Mouse (Mus musculus): ENCODE data around the gene Olfr33. TPM values are rescaled to one million over a fixed set of nuclear protein-coding genes. Genes with fewer than 3 reads are reported as not detected.

The Olfr33 gene
- polyA plus RNA-seq, 1 experiment, result not detected

GRCm38 (mm10) chr7:102665378-102665777 lies 53.5 kb downstream of the Olfr33 start:
- no peaks in the 10 kb centered on the region for H3K79me2 ChIP-seq (ENCODE audit: control insufficient read depth, insufficient read depth)
- H3ac ChIP-seq (ENCODE audit: control insufficient read depth, insufficient read length, low read depth), result no peak overlapping the region
- H3K4me3 ChIP-seq (ENCODE audit: insufficient read depth, poor library complexity, severe bottlenecking), result no peak overlapping the region
- no peaks in the 10 kb centered on the region for H3K79me3 ChIP-seq (ENCODE audit: low read depth)
- H3K27me3 ChIP-seq (ENCODE audit: control insufficient read depth, insufficient read depth, insufficient read length), result no peaks in the 10 kb centered on the region
- no peaks in the 10 kb centered on the region for H3K36me3 ChIP-seq (ENCODE audit: control insufficient read depth, insufficient read depth)
- TF ChIP-seq MYOD1 (IDR thresholded peaks at IDR 0.05; ENCODE audit: control insufficient read depth, insufficient read length, low read depth), result no peak
- no peak for TF ChIP-seq CTCF (IDR thresholded peaks at IDR 0.05; ENCODE audit: control insufficient read depth, insufficient read depth, insufficient read length)
- no peak for TF ChIP-seq CEBPB (IDR thresholded peaks at IDR 0.05; ENCODE audit: low read depth)
- TF ChIP-seq MAX (IDR thresholded peaks at IDR 0.05), result no peak
- no peak for TF ChIP-seq MYOG (IDR thresholded peaks at IDR 0.05; ENCODE audit: control insufficient read depth, extremely low read depth, insufficient read length)
- TF ChIP-seq USF1 (IDR thresholded peaks at IDR 0.05; ENCODE audit: low read depth), result no peak
- TF ChIP-seq FOSL1 (IDR thresholded peaks at IDR 0.05; ENCODE audit: insufficient read depth, low read length, poor library complexity, severe bottlenecking), result no peak

GRCm38 (mm10) chr7:102664599-102664998 lies 54.3 kb downstream of the Olfr33 start, which contains the start of gene Olfr556:
TSS of gene Olfr556 (plus strand) at chr7:102664899.
- no peak within 1 kb of the TSS for H3ac ChIP-seq (ENCODE audit: control insufficient read depth, insufficient read length, low read depth)
- H3K4me3 ChIP-seq (ENCODE audit: insufficient read depth, poor library complexity, severe bottlenecking), result no peak within 1 kb of the TSS
- no peaks in the 10 kb centered on the region for H3K27me3 ChIP-seq (ENCODE audit: control insufficient read depth, insufficient read depth, insufficient read length)
- TF ChIP-seq MYOG (IDR thresholded peaks at IDR 0.05; ENCODE audit: control insufficient read depth, extremely low read depth, insufficient read length), result no peak
- no peak for TF ChIP-seq CTCF (IDR thresholded peaks at IDR 0.05; ENCODE audit: control insufficient read depth, insufficient read depth, insufficient read length)
- no peak for TF ChIP-seq MYOD1 (IDR thresholded peaks at IDR 0.05; ENCODE audit: control insufficient read depth, insufficient read length, low read depth)
- H3K36me3 ChIP-seq (ENCODE audit: control insufficient read depth, insufficient read depth), result no peaks in the 10 kb centered on the region
- H3K79me2 ChIP-seq (ENCODE audit: control insufficient read depth, insufficient read depth), result no peaks in the 10 kb centered on the region
- H3K79me3 ChIP-seq (ENCODE audit: low read depth), result no peaks in the 10 kb centered on the region

Other genes starting within 250 kb of the Olfr33 start
- 0.04 TPM for gene Olfr543, start 237.4 kb downstream of the Olfr33 start, polyA plus RNA-seq (2012; fragmentation: generic; extraction: Trizol)
- 0.01 TPM for gene Olfr544, start 230.8 kb downstream of the Olfr33 start, polyA plus RNA-seq (2012; fragmentation: generic; extraction: Trizol)
- gene Olfr545, start 219.5 kb downstream of the Olfr33 start, polyA plus RNA-seq (2012; fragmentation: generic; extraction: Trizol), result not detected
- not detected for gene Olfr547, start 184.3 kb downstream of the Olfr33 start, polyA plus RNA-seq (2012; fragmentation: generic; extraction: Trizol)
- gene Olfr548-ps1, start 178.2 kb downstream of the Olfr33 start, polyA plus RNA-seq (2012; fragmentation: generic; extraction: Trizol), result not detected
- gene Olfr549, start 169.2 kb downstream of the Olfr33 start, polyA plus RNA-seq (2012; fragmentation: generic; extraction: Trizol), result not detected
- 0.49 TPM for gene Trim21, start 153.6 kb downstream of the Olfr33 start, polyA plus RNA-seq (2012; fragmentation: generic; extraction: Trizol)
- not detected for gene Olfr550, start 147.6 kb downstream of the Olfr33 start, polyA plus RNA-seq (2012; fragmentation: generic; extraction: Trizol)
- not detected for gene Olfr551, start 127.2 kb downstream of the Olfr33 start, polyA plus RNA-seq (2012; fragmentation: generic; extraction: Trizol)
- not detected for gene Olfr552, start 121.3 kb downstream of the Olfr33 start, polyA plus RNA-seq (2012; fragmentation: generic; extraction: Trizol)
- not detected for gene Olfr553, start 100.9 kb downstream of the Olfr33 start, polyA plus RNA-seq (2012; fragmentation: generic; extraction: Trizol)
- gene Olfr554, start 80.6 kb downstream of the Olfr33 start, polyA plus RNA-seq (2012; fragmentation: generic; extraction: Trizol), result not detected
- not detected for gene Olfr555, start 60.2 kb downstream of the Olfr33 start, polyA plus RNA-seq (2012; fragmentation: generic; extraction: Trizol)
- not detected for gene Olfr556, start 54.2 kb downstream of the Olfr33 start, polyA plus RNA-seq (2012; fragmentation: generic; extraction: Trizol)
- 2.0 TPM for gene Trim68, start 31.7 kb downstream of the Olfr33 start, polyA plus RNA-seq (2012; fragmentation: generic; extraction: Trizol)
- gene Olfr557, start 23.2 kb downstream of the Olfr33 start, polyA plus RNA-seq (2012; fragmentation: generic; extraction: Trizol), result not detected
- not detected for gene Olfr558, start 16.9 kb downstream of the Olfr33 start, polyA plus RNA-seq (2012; fragmentation: generic; extraction: Trizol)
- not detected for gene Olfr559, start 8.4 kb upstream of the Olfr33 start, polyA plus RNA-seq (2012; fragmentation: generic; extraction: Trizol)
- gene Olfr560, start 40.3 kb upstream of the Olfr33 start, polyA plus RNA-seq (2012; fragmentation: generic; extraction: Trizol), result not detected
- not detected for gene Olfr78, start 40.4 kb upstream of the Olfr33 start, polyA plus RNA-seq (2012; fragmentation: generic; extraction: Trizol)
- not detected for gene Olfr561, start 52.2 kb upstream of the Olfr33 start, polyA plus RNA-seq (2012; fragmentation: generic; extraction: Trizol)
- not detected for gene Olfr564, start 84.4 kb upstream of the Olfr33 start, polyA plus RNA-seq (2012; fragmentation: generic; extraction: Trizol)
- gene Olfr566, start 139.7 kb upstream of the Olfr33 start, polyA plus RNA-seq (2012; fragmentation: generic; extraction: Trizol), result not detected
- gene Olfr568, start 158.1 kb upstream of the Olfr33 start, polyA plus RNA-seq (2012; fragmentation: generic; extraction: Trizol), result not detected
- not detected for gene Olfr569, start 171.8 kb upstream of the Olfr33 start, polyA plus RNA-seq (2012; fragmentation: generic; extraction: Trizol)
- not detected for gene Olfr570, start 175.5 kb upstream of the Olfr33 start, polyA plus RNA-seq (2012; fragmentation: generic; extraction: Trizol)
- not detected for gene Olfr571, start 198.5 kb upstream of the Olfr33 start, polyA plus RNA-seq (2012; fragmentation: generic; extraction: Trizol)
- not detected for gene Olfr572, start 205.3 kb upstream of the Olfr33 start, polyA plus RNA-seq (2012; fragmentation: generic; extraction: Trizol)
- gene Olfr573-ps1, start 223.5 kb upstream of the Olfr33 start, polyA plus RNA-seq (2012; fragmentation: generic; extraction: Trizol), result not detected
- gene Olfr574, start 229.4 kb upstream of the Olfr33 start, polyA plus RNA-seq (2012; fragmentation: generic; extraction: Trizol), result not detected
- not detected for gene Olfr575, start 239.7 kb upstream of the Olfr33 start, polyA plus RNA-seq (2012; fragmentation: generic; extraction: Trizol)
- gene Olfr576, start 243.6 kb upstream of the Olfr33 start, polyA plus RNA-seq (2012; fragmentation: generic; extraction: Trizol), result not detected